Mouse (Mus musculus) embryo, embryonic 11.5 days (tissue): Measurements from ENCODE around the gene Trp53i11.

ENCODE experiments used
- DNase-seq: peaks from one replicate; pipeline ENCODE4 v3.0.0-alpha.2; 2012; ENCODE audit warnings: low read depth, low spot score

Trp53i11 gene

GRCm38 (mm10) chr2:93198846-93199245 is 11.5 kb downstream of the Trp53i11 start:
- peak; percentile 82 for DNase-seq

- no peak for DNase-seq
Measured at GRCm38 (mm10) chr2:93199531-93199974, 12.2 kb downstream of the Trp53i11 start.

GRCm38 (mm10) chr2:93200681-93201340 is 13.5 kb downstream of the Trp53i11 start:
- DNase-seq = no peak

GRCm38 (mm10) chr2:93201997-93202396 is 14.6 kb downstream of the Trp53i11 start:
- no peak for DNase-seq

GRCm38 (mm10) chr2:93202782-93203181 is 15.4 kb downstream of the Trp53i11 start:
- no peak for DNase-seq

- DNase-seq = no peak
Measured at GRCm38 (mm10) chr2:93203682-93204081, 16.3 kb downstream of the Trp53i11 start.

- DNase-seq = no peak
Measured at GRCm38 (mm10) chr2:93204571-93204970, 17.2 kb downstream of the Trp53i11 start.

GRCm38 (mm10) chr2:93206126-93206525 is 18.8 kb downstream of the Trp53i11 start:
- no peak for DNase-seq

GRCm38 (mm10) chr2:93212386-93212785 is 25.0 kb downstream of the Trp53i11 start:
- DNase-seq = no peak

- no peak for DNase-seq
Measured at GRCm38 (mm10) chr2:93212865-93213264, 25.5 kb downstream of the Trp53i11 start.

GRCm38 (mm10) chr2:93214192-93214591 is 26.8 kb downstream of the Trp53i11 start:
- no peak for DNase-seq

- DNase-seq = no peak
Measured at GRCm38 (mm10) chr2:93215790-93216189, 28.4 kb downstream of the Trp53i11 start.

- DNase-seq = peak; percentile 78
Measured at GRCm38 (mm10) chr2:93217015-93217414, 29.7 kb downstream of the Trp53i11 start.

GRCm38 (mm10) chr2:93218353-93218990 is 31.1 kb downstream of the Trp53i11 start:
- no peak for DNase-seq

- DNase-seq = no peak
Measured at GRCm38 (mm10) chr2:93219576-93219975, 32.2 kb downstream of the Trp53i11 start.

- no peak for DNase-seq
Measured at GRCm38 (mm10) chr2:93220447-93220846, 33.1 kb downstream of the Trp53i11 start.

- no peak for DNase-seq
Measured at GRCm38 (mm10) chr2:93223463-93223862, 36.1 kb downstream of the Trp53i11 start.

GRCm38 (mm10) chr2:93226606-93227595 is 39.6 kb downstream of the Trp53i11 start:
- peak; percentile 84 for DNase-seq

- no peak for DNase-seq
Measured at GRCm38 (mm10) chr2:93227713-93228479, 40.5 kb downstream of the Trp53i11 start.

GRCm38 (mm10) chr2:93228480-93228824 is 41.1 kb downstream of the Trp53i11 start:
- no peak for DNase-seq

- DNase-seq = no peak
Measured at GRCm38 (mm10) chr2:93232141-93232540, 44.8 kb downstream of the Trp53i11 start.
